Mouse (Mus musculus) left cerebral cortex, adult 9 months (tissue): Measurements from ENCODE around the gene Ghr.
A peak's percentile ranks its signal among the peaks of the same experiment; 100 is the strongest.

Experiments
- DNase-seq, 2 experiments: peaks; one replicate each; pipeline ENCODE4 v3.0.0; 2022; ENCODE audit warnings: low spot score in 2 of 2

Gene Ghr

GRCm38 (mm10) chr15:3449564-3449963 lies 133.7 kb downstream of the Ghr start:
- DNase-seq: no peak

GRCm38 (mm10) chr15:3445285-3445909 lies 137.9 kb downstream of the Ghr start:
- no peak for DNase-seq

- no peak for DNase-seq
Measured at GRCm38 (mm10) chr15:3444448-3445020, 138.8 kb downstream of the Ghr start.

- DNase-seq: peak in 1 of 2 experiments; percentile 37
Measured at GRCm38 (mm10) chr15:3441506-3442286, 141.6 kb downstream of the Ghr start.

GRCm38 (mm10) chr15:3437381-3437780 lies 145.9 kb downstream of the Ghr start:
- DNase-seq: no peak

GRCm38 (mm10) chr15:3435637-3436036 lies 147.7 kb downstream of the Ghr start:
- DNase-seq: no peak

GRCm38 (mm10) chr15:3434461-3434860 lies 148.8 kb downstream of the Ghr start:
- no peak for DNase-seq

- no peak for DNase-seq
Measured at GRCm38 (mm10) chr15:3433281-3433680, 150.0 kb downstream of the Ghr start.

GRCm38 (mm10) chr15:3432823-3433222 lies 150.5 kb downstream of the Ghr start:
- no peak for DNase-seq

GRCm38 (mm10) chr15:3429417-3429816 lies 153.9 kb downstream of the Ghr start:
- DNase-seq: no peak

- DNase-seq: no peak
Measured at GRCm38 (mm10) chr15:3429001-3429400, 154.3 kb downstream of the Ghr start.

GRCm38 (mm10) chr15:3426401-3426800 lies 156.9 kb downstream of the Ghr start:
- DNase-seq: no peak

- no peak for DNase-seq
Measured at GRCm38 (mm10) chr15:3423177-3423576, 160.1 kb downstream of the Ghr start.

- no peak for DNase-seq
Measured at GRCm38 (mm10) chr15:3417699-3418098, 165.6 kb downstream of the Ghr start.

- no peak for DNase-seq
Measured at GRCm38 (mm10) chr15:3413103-3413502, 170.2 kb downstream of the Ghr start.

- no peak for DNase-seq
Measured at GRCm38 (mm10) chr15:3408478-3408877, 174.8 kb downstream of the Ghr start.

GRCm38 (mm10) chr15:3399196-3399595 lies 184.1 kb downstream of the Ghr start:
- DNase-seq: no peak

- DNase-seq: no peak
Measured at GRCm38 (mm10) chr15:3397369-3398100, 185.8 kb downstream of the Ghr start.

- no peak for DNase-seq
Measured at GRCm38 (mm10) chr15:3396149-3396548, 187.1 kb downstream of the Ghr start.

- DNase-seq: no peak
Measured at GRCm38 (mm10) chr15:3395700-3396099, 187.6 kb downstream of the Ghr start.

- DNase-seq: no peak
Measured at GRCm38 (mm10) chr15:3390722-3391121, 192.6 kb downstream of the Ghr start.

- DNase-seq: no peak
Measured at GRCm38 (mm10) chr15:3389011-3389410, 194.3 kb downstream of the Ghr start.
